Mouse (Mus musculus) kidney, postnatal 36 days (tissue): Measurements from ENCODE around the gene Tcp11.
A peak's percentile ranks its signal among the peaks of the same experiment; 100 is the strongest.

Experiments
- DNase-seq, 2 experiments: peaks; one replicate each; pipeline ENCODE4 v3.0.0; 2021 to 2022; ENCODE audit warnings: mixed read lengths in 2 of 2

Tcp11 gene

GRCm38 (mm10) chr17:28080045-28080816 lies at the start of gene Tcp11:
Tcp11 (minus strand) TSS chr17:28080639.
- DNase-seq, result peak in 1 of 2 experiments; percentile 42

GRCm38 (mm10) chr17:28129796-28130195 lies 49.4 kb upstream of the Tcp11 start:
- DNase-seq, result no peak

GRCm38 (mm10) chr17:28124368-28124767 lies 43.9 kb upstream of the Tcp11 start:
- DNase-seq, result no peak

GRCm38 (mm10) chr17:28123627-28124026 lies 43.2 kb upstream of the Tcp11 start:
- DNase-seq, result no peak

- no peak for DNase-seq
These were observed 42.5 kb upstream of the Tcp11 start for GRCm38 (mm10) chr17:28122949-28123348.

GRCm38 (mm10) chr17:28120460-28120859 lies 40.0 kb upstream of the Tcp11 start:
- no peak for DNase-seq

- DNase-seq, result no peak
These were observed 37.2 kb upstream of the Tcp11 start for GRCm38 (mm10) chr17:28117451-28118209.

- DNase-seq, result no peak
These were observed 35.9 kb upstream of the Tcp11 start for GRCm38 (mm10) chr17:28116335-28116734.

GRCm38 (mm10) chr17:28112266-28112665 lies 31.8 kb upstream of the Tcp11 start:
- DNase-seq, result no peak

GRCm38 (mm10) chr17:28107275-28107674 lies 26.8 kb upstream of the Tcp11 start:
- DNase-seq, result no peak

GRCm38 (mm10) chr17:28106352-28106751 lies 25.9 kb upstream of the Tcp11 start:
- DNase-seq, result no peak

- no peak for DNase-seq
These were observed 24.0 kb upstream of the Tcp11 start for GRCm38 (mm10) chr17:28104416-28104815.

- no peak for DNase-seq
These were observed 21.5 kb upstream of the Tcp11 start for GRCm38 (mm10) chr17:28101902-28102319.

- no peak for DNase-seq
These were observed 20.9 kb upstream of the Tcp11 start for GRCm38 (mm10) chr17:28101284-28101887.

GRCm38 (mm10) chr17:28100669-28101068 lies 20.2 kb upstream of the Tcp11 start:
- DNase-seq, result no peak

- peak in 1 of 2 experiments; percentile 23 for DNase-seq
These were observed 18.6 kb upstream of the Tcp11 start for GRCm38 (mm10) chr17:28099086-28099485.

- peak; percentile 22 to 44 for DNase-seq
These were observed 16.9 kb upstream of the Tcp11 start for GRCm38 (mm10) chr17:28097308-28097707.

- DNase-seq, result no peak
These were observed 16.0 kb upstream of the Tcp11 start for GRCm38 (mm10) chr17:28096418-28096817.

GRCm38 (mm10) chr17:28093837-28094236 lies 13.4 kb upstream of the Tcp11 start:
- no peak for DNase-seq

- DNase-seq, result no peak
These were observed 11.9 kb upstream of the Tcp11 start for GRCm38 (mm10) chr17:28092297-28092696.

- no peak for DNase-seq
These were observed 8.3 kb upstream of the Tcp11 start for GRCm38 (mm10) chr17:28088718-28089117.

GRCm38 (mm10) chr17:28087430-28087829 lies 7.0 kb upstream of the Tcp11 start:
- no peak for DNase-seq

GRCm38 (mm10) chr17:28084964-28085363 lies 4.5 kb upstream of the Tcp11 start:
- DNase-seq, result peak; percentile 85 to 96
